Mouse (Mus musculus) spleen, adult 18-20 months (tissue): ENCODE results near the gene Sbk1.
"Not testable (repeated sequence)": the region's sequence is repeated elsewhere in the genome, so short reads cannot be mapped to it uniquely, and the experiment has no call there.

Source experiments
- DNase-seq, 2 experiments: peaks; one replicate each; pipeline ENCODE4 v3.0.0; 2022; ENCODE audit warnings: mixed read lengths in 2 of 2

The Sbk1 gene

GRCm38 (mm10) chr7:126266372-126266870, 6.0 kb upstream of the Sbk1 start:
- no peak for DNase-seq

- DNase-seq = no peak
Measured at GRCm38 (mm10) chr7:126267606-126268005, 4.8 kb upstream of the Sbk1 start.

GRCm38 (mm10) chr7:126272770-126273311, 422 bp downstream of the Sbk1 start:
- DNase-seq = peak in 1 of 2 experiments; percentile 35

GRCm38 (mm10) chr7:126273351-126274042, 1.1 kb downstream of the Sbk1 start:
- DNase-seq = no peak

- DNase-seq = no peak
Measured at GRCm38 (mm10) chr7:126274137-126274536, 1.7 kb downstream of the Sbk1 start.

GRCm38 (mm10) chr7:126274626-126275025, 2.2 kb downstream of the Sbk1 start:
- no peak for DNase-seq

- no peak for DNase-seq
Measured at GRCm38 (mm10) chr7:126275711-126276110, 3.3 kb downstream of the Sbk1 start.

- no peak for DNase-seq
Measured at GRCm38 (mm10) chr7:126276297-126276696, 3.9 kb downstream of the Sbk1 start.

- DNase-seq = peak; percentile 56 to 60
Measured at GRCm38 (mm10) chr7:126277536-126278295, 5.3 kb downstream of the Sbk1 start.

- no peak for DNase-seq
Measured at GRCm38 (mm10) chr7:126278799-126279198, 6.4 kb downstream of the Sbk1 start.

- no peak for DNase-seq
Measured at GRCm38 (mm10) chr7:126279774-126280482, 7.5 kb downstream of the Sbk1 start.

- no peak for DNase-seq
Measured at GRCm38 (mm10) chr7:126280696-126281095, 8.3 kb downstream of the Sbk1 start.

GRCm38 (mm10) chr7:126281876-126282682, 9.7 kb downstream of the Sbk1 start:
- DNase-seq = no peak

- not testable (repeated sequence) for DNase-seq
Measured at GRCm38 (mm10) chr7:126282683-126282990, 10.2 kb downstream of the Sbk1 start.

- no peak for DNase-seq
Measured at GRCm38 (mm10) chr7:126284021-126284420, 11.6 kb downstream of the Sbk1 start.

GRCm38 (mm10) chr7:126284441-126284840, 12.0 kb downstream of the Sbk1 start:
- no peak for DNase-seq

GRCm38 (mm10) chr7:126284865-126285264, 12.4 kb downstream of the Sbk1 start:
- DNase-seq = peak in 1 of 2 experiments; percentile 52

- DNase-seq = peak; percentile 78 to 79
Measured at GRCm38 (mm10) chr7:126285293-126286211, 13.1 kb downstream of the Sbk1 start.

GRCm38 (mm10) chr7:126286311-126286710, 13.9 kb downstream of the Sbk1 start:
- no peak for DNase-seq

GRCm38 (mm10) chr7:126287493-126288103, 15.2 kb downstream of the Sbk1 start:
- DNase-seq = peak in 1 of 2 experiments; percentile 35

- peak in 1 of 2 experiments; percentile 23 for DNase-seq
Measured at GRCm38 (mm10) chr7:126288104-126288497, 15.7 kb downstream of the Sbk1 start.
